Mouse (Mus musculus): ENCODE measurements at regions not wholly inside any gene's neighbourhood (a gene's known extent, or its start where the extent isn't known, plus 50 kb on each side); places are given as distances from the start of the nearest gene placed in this dataset.

GRCm38 (mm10) chr4:100705960-100706359 is 70.5 kb upstream of the Cachd1 start:
- TF ChIP-seq CTCF (IDR thresholded peaks at IDR 0.05) (no peak), EP300 (IDR thresholded peaks at IDR 0.05) (no peak)
